Mouse (Mus musculus): ENCODE data around the gene Itpr3. TPM values are rescaled to one million over a fixed set of nuclear protein-coding genes. Genes with fewer than 3 reads are reported as not detected.

Gene Itpr3
- polyA plus RNA-seq, 1 experiment from 2014 or later, result 3.1 TPM

DNA sequence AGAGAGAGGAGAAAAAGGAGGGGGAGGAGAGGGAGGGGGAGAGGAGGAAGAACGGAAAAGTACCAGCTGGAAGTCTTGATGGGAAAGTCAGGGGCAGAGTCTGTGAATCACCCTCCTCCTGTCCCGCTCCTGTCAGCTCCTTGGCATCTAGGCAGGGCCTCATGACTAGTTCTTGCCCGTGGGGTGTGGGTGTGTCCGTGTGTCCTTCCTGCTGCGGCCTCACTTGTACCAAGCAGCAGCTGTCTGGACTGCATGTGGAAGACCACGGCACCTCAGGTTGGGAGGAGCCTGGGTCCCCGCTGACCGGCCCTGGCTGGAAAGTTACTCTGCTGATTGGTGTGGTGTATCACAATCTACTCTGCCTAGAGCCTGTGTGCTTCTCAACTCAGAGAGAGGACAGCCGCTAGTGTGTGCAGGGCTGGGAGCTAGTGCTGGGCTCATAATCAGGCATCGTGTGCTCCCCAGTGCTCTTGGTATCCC, 84.9 kb downstream of the Itpr3 start:
- Histone ChIP-seq H3K27ac (ENCODE audit: poor library complexity, severe bottlenecking) (no peak overlapping the region), H3K9ac (no peak overlapping the region), H3K4me3 (no peak overlapping the region), H3K9me3 (replicated peaks) (no peaks in the 10 kb centered on the region), H3K4me1 (replicated peaks) (peaks cover 8% of the 10 kb centered on the region; the same call in 1 of the 2 replicates), H3K4me2 (peak overlapping the region; percentile 25; the same call in 1 of the 2 replicates), H3K36me3 (no peaks in the 10 kb centered on the region), H3K27me3 (replicated peaks) (peaks cover 29% of the 10 kb centered on the region)
- ATAC-seq (ENCODE audit: insufficient number of reproducible peaks, low FRiP score), result peak; percentile 65
- WGBS, result 38% methylated on average over 10 of the region's 10 CpGs

DNA sequence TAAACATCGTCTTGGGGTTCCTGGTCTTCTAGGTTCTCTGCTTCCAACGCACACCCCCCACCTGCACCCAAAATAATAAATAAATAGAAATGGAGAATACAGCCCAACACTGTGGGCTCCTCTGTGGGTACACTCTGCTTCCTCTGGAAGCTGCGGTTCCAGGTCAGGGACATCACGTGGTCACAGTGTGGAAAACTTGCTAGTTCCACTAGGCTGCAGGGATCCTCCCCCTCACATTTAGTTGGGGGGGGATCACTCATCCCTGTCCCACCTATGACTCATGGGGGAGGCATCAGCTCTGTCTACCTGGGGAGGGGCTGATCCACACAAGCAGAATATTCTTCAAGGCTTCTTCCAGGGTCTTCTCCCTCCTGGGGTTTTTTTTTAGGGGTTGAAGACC, 87.0 kb downstream of the Itpr3 start:
- peaks cover 8% of the 10 kb centered on the region; the same call in 1 of the 2 replicates for H3K4me1 ChIP-seq (replicated peaks)

DNA sequence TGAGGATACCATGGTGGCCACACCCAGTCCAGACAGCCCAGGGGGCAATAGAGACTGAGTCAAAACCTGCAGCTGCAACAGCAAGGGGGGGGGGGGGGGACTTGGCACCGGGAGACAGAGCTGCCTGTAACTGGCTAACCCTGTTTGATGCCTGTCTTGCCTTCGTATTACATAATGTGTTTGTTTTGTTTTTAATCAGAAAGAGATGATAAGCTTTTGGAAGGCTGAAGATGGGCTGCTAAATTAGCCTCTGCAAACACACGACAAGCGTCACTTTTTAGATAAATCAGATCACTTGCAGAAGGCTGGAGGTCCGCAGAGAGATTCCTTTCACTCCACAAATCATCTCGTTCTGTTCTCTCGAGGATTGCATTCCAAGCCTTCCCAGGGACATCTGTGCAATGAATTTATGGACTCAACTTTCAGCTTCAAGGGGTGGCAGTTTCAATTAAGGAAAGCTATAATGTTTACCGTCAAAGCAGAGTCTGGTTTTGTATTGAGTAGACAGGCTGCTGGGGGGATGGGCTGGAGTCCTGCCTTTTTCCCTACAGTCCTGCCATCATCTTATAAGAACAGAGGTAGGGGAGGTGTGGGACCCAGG, 89.3 kb downstream of the Itpr3 start:
- Histone ChIP-seq H3K36me3 (no peaks in the 10 kb centered on the region), H3K9me3 (replicated peaks) (no peaks in the 10 kb centered on the region), H3K4me1 (replicated peaks) (peaks cover 12% of the 10 kb centered on the region; the same call in 1 of the 2 replicates), H3K27me3 (replicated peaks) (peaks cover 34% of the 10 kb centered on the region), H3K4me2 (no peak overlapping the region), H3K27ac (ENCODE audit: poor library complexity, severe bottlenecking) (no peak overlapping the region), H3K4me3 (no peak overlapping the region), H3K9ac (no peak overlapping the region)
- 20% methylated on average over 8 of the region's 8 CpGs for WGBS
- no peak; the same call in 1 of the 2 replicates for ATAC-seq (ENCODE audit: insufficient number of reproducible peaks, low FRiP score)

More for the DNA sequence above, 87.0 kb downstream of the Itpr3 start:
- peaks cover 33% of the 10 kb centered on the region for H3K27me3 ChIP-seq (replicated peaks)
- no peak overlapping the region for H3K9ac ChIP-seq
- no peak overlapping the region for H3K4me3 ChIP-seq
- no peak for ATAC-seq (ENCODE audit: insufficient number of reproducible peaks, low FRiP score)
- H3K9me3 ChIP-seq (replicated peaks), result no peaks in the 10 kb centered on the region
- no peak overlapping the region for H3K27ac ChIP-seq (ENCODE audit: poor library complexity, severe bottlenecking)
- WGBS, result 77% methylated on average over 4 of the region's 4 CpGs
- H3K36me3 ChIP-seq, result no peaks in the 10 kb centered on the region
- H3K4me2 ChIP-seq, result no peak overlapping the region

DNA sequence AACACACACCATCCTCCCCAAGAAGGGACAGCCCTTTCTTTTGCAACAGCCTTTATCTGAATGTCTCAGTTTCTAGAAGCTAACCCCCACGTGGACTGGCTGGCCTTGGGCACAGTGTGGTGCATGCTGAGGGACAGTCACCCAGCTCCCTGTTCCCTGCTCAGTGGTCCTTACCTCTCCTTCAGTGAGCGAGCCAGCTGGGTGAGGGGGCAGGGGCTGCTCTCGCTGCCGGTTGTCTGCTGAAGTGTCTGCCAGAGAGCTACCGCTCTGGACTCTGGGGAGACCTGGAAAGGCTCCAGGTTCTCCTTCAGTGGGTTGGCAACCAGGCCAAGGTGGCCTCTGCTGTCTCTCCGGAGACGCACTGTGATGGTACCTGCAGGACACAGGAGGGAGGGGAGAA, 93.8 kb downstream of the Itpr3 start:
- Histone ChIP-seq H3K27ac (ENCODE audit: poor library complexity, severe bottlenecking) (no peak overlapping the region), H3K36me3 (no peaks in the 10 kb centered on the region), H3K9me3 (replicated peaks) (no peaks in the 10 kb centered on the region), H3K27me3 (replicated peaks) (peaks cover 12% of the 10 kb centered on the region), H3K4me3 (no peak overlapping the region), H3K9ac (no peak overlapping the region), H3K4me2 (no peak overlapping the region), H3K4me1 (replicated peaks) (peaks cover 27% of the 10 kb centered on the region)
- ATAC-seq (ENCODE audit: insufficient number of reproducible peaks, low FRiP score), result no peak
- 46% methylated on average over 7 of the region's 7 CpGs for WGBS

DNA sequence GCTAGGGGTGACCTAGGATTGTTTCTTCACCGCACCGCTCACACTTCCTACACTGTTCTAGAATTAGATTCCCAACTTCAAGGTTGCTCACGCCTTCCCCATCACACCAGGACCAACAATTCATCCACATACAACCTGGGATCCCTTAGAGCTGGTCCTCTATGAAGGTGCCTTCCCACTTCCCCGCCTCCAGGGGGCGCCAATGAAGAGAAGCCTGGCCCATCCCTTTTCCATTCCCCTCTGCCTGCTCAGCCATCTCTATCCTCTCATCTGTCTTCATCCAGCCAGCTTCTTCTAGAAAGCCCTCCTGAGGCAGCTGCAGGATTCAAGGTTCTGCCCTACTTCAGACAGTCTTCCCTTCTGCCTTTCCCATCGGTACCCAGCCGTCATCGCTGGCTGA, 94.3 kb downstream of the Itpr3 start:
- peaks cover 22% of the 10 kb centered on the region for H3K4me1 ChIP-seq (replicated peaks)
- no peaks in the 10 kb centered on the region for H3K36me3 ChIP-seq
- H3K4me2 ChIP-seq, result no peak overlapping the region
- no peak overlapping the region for H3K4me3 ChIP-seq
- ATAC-seq (ENCODE audit: insufficient number of reproducible peaks, low FRiP score), result no peak
- no peak overlapping the region for H3K9ac ChIP-seq
- H3K27me3 ChIP-seq (replicated peaks), result peaks cover 9% of the 10 kb centered on the region
- WGBS, result 71% methylated on average over 8 of the region's 8 CpGs
- no peaks in the 10 kb centered on the region for H3K9me3 ChIP-seq (replicated peaks)
- no peak overlapping the region for H3K27ac ChIP-seq (ENCODE audit: poor library complexity, severe bottlenecking)

DNA sequence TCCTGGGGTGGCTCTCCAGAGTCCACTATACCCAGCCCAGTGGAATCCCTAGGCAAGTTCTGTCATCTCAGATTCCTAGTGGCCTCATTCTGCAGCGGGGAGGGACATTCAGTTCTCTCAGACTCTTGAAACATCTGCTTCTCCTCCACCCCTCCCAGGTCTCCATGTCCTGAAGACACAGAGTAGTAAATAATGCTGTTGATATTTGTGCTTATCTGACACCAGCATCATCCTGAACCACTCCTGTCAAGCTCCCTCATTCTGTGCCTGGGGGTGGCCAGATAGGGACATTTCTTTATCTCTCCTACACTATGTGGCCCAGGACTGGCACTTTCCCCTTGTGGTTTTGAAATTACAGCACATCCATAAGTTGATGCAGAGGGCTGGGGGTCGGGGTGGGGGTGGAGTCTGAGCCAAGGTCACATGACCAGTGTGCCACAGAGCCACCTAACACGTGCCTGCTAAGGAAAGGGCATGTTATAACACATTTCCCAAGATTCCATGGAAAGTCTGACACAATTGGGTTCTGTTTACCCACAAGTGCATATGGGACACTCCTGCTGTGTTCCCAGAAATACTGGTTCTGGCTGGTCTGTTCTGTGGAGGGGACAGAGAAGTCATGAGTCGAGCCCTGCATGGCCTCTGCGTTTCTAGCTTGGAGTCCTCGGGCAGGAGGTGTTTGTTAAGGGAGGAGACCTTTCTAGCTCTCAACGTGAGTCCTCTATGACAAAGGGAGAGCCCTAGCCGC, 96.0 kb downstream of the Itpr3 start:
- H3K4me2 ChIP-seq, result no peak overlapping the region
- no peak overlapping the region for H3K9ac ChIP-seq
- H3K27ac ChIP-seq (ENCODE audit: poor library complexity, severe bottlenecking), result no peak overlapping the region
- peaks cover 33% of the 10 kb centered on the region for H3K4me1 ChIP-seq (replicated peaks)
- H3K36me3 ChIP-seq, result no peaks in the 10 kb centered on the region
- H3K9me3 ChIP-seq (replicated peaks), result no peaks in the 10 kb centered on the region
- ATAC-seq (ENCODE audit: insufficient number of reproducible peaks, low FRiP score), result peak; percentile 52
- no peak overlapping the region for H3K4me3 ChIP-seq
- peaks cover 9% of the 10 kb centered on the region for H3K27me3 ChIP-seq (replicated peaks)
- WGBS, result 56% methylated on average over 8 of the region's 8 CpGs

DNA sequence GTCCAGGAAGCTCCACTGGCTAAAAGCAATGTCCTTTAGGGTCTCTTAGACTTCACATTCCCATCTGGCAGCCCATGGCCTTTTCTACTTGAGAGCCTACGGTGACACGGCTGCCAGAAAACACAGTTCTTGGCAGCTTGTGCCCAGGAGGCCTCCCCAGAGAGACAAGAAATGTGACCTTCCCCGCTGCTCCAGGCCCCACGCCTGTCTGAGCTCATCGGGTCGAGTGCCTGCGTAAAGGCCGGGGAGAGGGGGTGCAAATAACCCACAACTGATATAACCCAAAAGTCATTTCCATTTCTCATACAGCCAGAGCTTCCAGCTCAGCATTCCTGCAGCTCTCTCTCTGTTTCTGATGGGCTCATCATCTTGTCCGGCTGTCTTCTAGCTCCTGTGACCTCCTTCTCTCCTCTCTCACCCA, 96.7 kb downstream of the Itpr3 start:
- no peak overlapping the region for H3K27ac ChIP-seq (ENCODE audit: poor library complexity, severe bottlenecking)
- no peak overlapping the region for H3K4me3 ChIP-seq
- H3K4me2 ChIP-seq, result no peak overlapping the region
- peaks cover 39% of the 10 kb centered on the region for H3K4me1 ChIP-seq (replicated peaks)
- WGBS, result 50% methylated on average over 9 of the region's 9 CpGs
- no peaks in the 10 kb centered on the region for H3K36me3 ChIP-seq
- no peak overlapping the region; the same call in 1 of the 2 replicates for H3K9ac ChIP-seq
- H3K9me3 ChIP-seq (replicated peaks), result no peaks in the 10 kb centered on the region
- no peak for ATAC-seq (ENCODE audit: insufficient number of reproducible peaks, low FRiP score)
- 0 out of 2 replicates have a peak, but pooled peaks cover 4% of the 10 kb centered on the region for H3K27me3 ChIP-seq (replicated peaks)

DNA sequence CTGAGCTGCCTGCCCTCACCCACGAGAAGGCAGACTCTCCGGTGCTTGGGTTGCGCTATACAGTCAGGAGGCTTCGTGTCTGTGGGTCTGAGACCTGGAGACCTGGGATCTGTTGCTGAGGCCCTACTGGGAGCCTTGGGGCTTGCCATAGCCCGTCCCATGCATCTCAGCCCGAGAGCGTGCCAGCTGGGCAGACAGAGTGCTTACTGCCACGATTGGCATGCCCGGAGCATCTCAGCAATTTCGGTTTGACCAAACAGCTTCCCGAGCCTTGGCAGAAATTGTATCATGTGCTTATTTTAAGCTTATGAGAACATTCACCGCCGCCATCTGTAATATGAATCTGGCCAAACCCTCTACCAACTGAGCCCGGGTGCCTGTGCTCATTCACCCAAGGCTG, 97.2 kb downstream of the Itpr3 start:
- no peak overlapping the region for H3K4me2 ChIP-seq
- WGBS, result 91% methylated on average over 14 of the region's 14 CpGs
- H3K36me3 ChIP-seq, result no peaks in the 10 kb centered on the region
- no peak overlapping the region for H3K4me3 ChIP-seq
- H3K27ac ChIP-seq (ENCODE audit: poor library complexity, severe bottlenecking), result no peak overlapping the region
- H3K9me3 ChIP-seq (replicated peaks), result no peaks in the 10 kb centered on the region
- 0 out of 2 replicates have a peak, but pooled peaks cover 4% of the 10 kb centered on the region for H3K27me3 ChIP-seq (replicated peaks)
- peaks cover 39% of the 10 kb centered on the region for H3K4me1 ChIP-seq (replicated peaks)
- no peak for ATAC-seq (ENCODE audit: insufficient number of reproducible peaks, low FRiP score)
- no peak overlapping the region; the same call in 1 of the 2 replicates for H3K9ac ChIP-seq

DNA sequence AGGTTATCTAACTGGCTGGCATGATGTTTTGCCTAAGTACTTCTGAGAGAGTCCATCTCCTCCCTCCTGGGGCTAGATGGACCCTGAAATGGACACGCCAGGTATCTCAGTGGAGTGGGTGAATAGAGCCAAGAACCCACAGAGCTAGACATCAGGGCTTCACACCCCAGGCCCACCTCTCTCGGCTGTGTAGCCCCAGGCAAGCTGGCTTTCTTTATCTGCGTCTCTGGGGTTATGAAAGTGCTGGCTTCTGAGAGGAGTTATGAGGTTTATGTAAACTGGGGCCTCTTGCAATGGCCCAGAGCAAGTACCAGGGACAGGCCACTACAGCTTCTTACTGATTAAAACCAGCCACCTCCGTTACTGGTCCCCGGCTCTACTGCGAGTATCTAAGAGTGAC, 97.8 kb downstream of the Itpr3 start:
- 0 out of 2 replicates have a peak, but pooled peaks cover 4% of the 10 kb centered on the region for H3K27me3 ChIP-seq (replicated peaks)
- WGBS, result 73% methylated on average over 6 of the region's 6 CpGs
- ATAC-seq (ENCODE audit: insufficient number of reproducible peaks, low FRiP score), result no peak
- H3K9ac ChIP-seq, result no peak overlapping the region
- H3K4me3 ChIP-seq, result no peak overlapping the region
- H3K4me1 ChIP-seq (replicated peaks), result peaks cover 39% of the 10 kb centered on the region
- H3K36me3 ChIP-seq, result no peaks in the 10 kb centered on the region
- no peak overlapping the region for H3K27ac ChIP-seq (ENCODE audit: poor library complexity, severe bottlenecking)
- H3K4me2 ChIP-seq, result no peak overlapping the region
- H3K9me3 ChIP-seq (replicated peaks), result no peaks in the 10 kb centered on the region

DNA sequence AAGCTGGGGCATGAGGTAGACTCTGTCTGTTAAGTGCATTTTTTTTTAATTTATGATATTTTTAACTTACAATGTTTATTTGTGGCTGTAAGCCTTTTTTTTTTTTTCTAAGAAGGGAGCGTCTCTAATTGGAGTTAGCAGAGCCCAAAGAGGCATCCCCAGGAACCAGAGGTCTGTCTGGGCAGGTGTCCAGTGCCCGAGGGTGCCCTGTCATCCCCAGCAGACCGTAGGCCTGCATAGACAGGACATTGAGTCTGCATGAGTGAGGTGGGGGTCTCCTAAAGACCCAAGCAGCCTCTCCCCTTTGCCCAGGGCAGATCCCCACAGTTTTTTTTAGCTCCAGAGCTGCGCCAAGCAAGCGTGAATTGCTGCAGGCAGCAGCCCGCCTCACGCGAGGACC, 98.6 kb downstream of the Itpr3 start:
- ATAC-seq (ENCODE audit: insufficient number of reproducible peaks, low FRiP score), result no peak
- H3K9ac ChIP-seq, result no peak overlapping the region
- H3K9me3 ChIP-seq (replicated peaks), result no peaks in the 10 kb centered on the region
- H3K4me1 ChIP-seq (replicated peaks), result peaks cover 38% of the 10 kb centered on the region
- no peaks in the 10 kb centered on the region for H3K36me3 ChIP-seq
- H3K27me3 ChIP-seq (replicated peaks), result no peaks in the 10 kb centered on the region
- no peak overlapping the region for H3K4me2 ChIP-seq
- no peak overlapping the region for H3K4me3 ChIP-seq
- no peak overlapping the region for H3K27ac ChIP-seq (ENCODE audit: poor library complexity, severe bottlenecking)
- WGBS, result 82% methylated on average over 8 of the region's 8 CpGs

DNA sequence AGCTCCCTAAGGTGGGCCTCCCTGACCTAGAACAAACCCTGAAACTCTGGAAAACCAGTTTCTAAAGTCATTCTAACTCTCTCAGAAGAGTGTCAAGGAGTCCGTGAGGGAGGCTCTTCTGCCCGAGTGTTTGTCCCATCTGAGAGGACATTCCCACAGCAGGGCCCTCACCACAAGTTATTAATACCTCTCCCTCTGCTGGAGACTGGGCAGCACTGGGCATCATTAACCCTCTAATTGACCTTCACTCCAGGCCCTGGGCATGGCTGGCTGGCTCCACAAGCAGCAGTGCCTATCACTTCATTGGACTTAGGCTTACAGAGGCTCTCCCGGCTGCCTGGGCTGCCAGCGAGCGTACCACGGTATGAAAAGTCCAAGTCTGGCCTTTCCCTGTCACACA, 101.3 kb downstream of the Itpr3 start:
- 73% methylated on average over 6 of the region's 6 CpGs for WGBS
- no peaks in the 10 kb centered on the region for H3K36me3 ChIP-seq
- ATAC-seq (ENCODE audit: insufficient number of reproducible peaks, low FRiP score), result no peak
- H3K9me3 ChIP-seq (replicated peaks), result no peaks in the 10 kb centered on the region
- H3K9ac ChIP-seq, result 0 out of 2 replicates have a peak overlapping the region, but pooled peaks have one; percentile 2
- no peak overlapping the region for H3K27ac ChIP-seq (ENCODE audit: poor library complexity, severe bottlenecking)
- peaks cover 32% of the 10 kb centered on the region for H3K4me1 ChIP-seq (replicated peaks)
- H3K27me3 ChIP-seq (replicated peaks), result no peaks in the 10 kb centered on the region
- H3K4me3 ChIP-seq, result no peak overlapping the region
- no peak overlapping the region for H3K4me2 ChIP-seq

All from heart, embryonic 12.5 days (tissue).